Mouse (Mus musculus) forebrain, embryonic 11.5 days (tissue): Measurements from ENCODE around the gene Polr2g. TPM values are rescaled to one million over a fixed set of nuclear protein-coding genes. Genes with fewer than 3 reads are reported as not detected.

ENCODE experiments used
- ATAC-seq: fragments of 200-750 bp; cut with Nextera tagmentation; replicated peaks from 2 replicates; pipeline ENCODE4 v1.8.0; 2017; ENCODE audit warnings: moderate TSS enrichment; ENCODE audit not compliant: low FRiP score
- DNase-seq: peaks from one replicate; pipeline ENCODE4 v3.0.0-alpha.2; 2017; ENCODE audit warnings: low spot score
- H3K27ac ChIP-seq: fragments of 300-500 bp; sonication (generic); 2 replicates; pipeline ENCODE4 v1.5.1; 2014; ENCODE audit warnings: low read depth, low read length
- H3K27me3 ChIP-seq: fragments of 300-500 bp; sonication (generic); 2 replicates; pipeline ENCODE4 v1.6.1; 2014; ENCODE audit warnings: mild to moderate bottlenecking, low read length, mixed read lengths; ENCODE audit not compliant: control insufficient read depth, insufficient read depth
- H3K36me3 ChIP-seq: fragments of 300-500 bp; sonication (generic); 2 replicates; pipeline ENCODE4 v1.6.1; 2014; ENCODE audit warnings: mild to moderate bottlenecking, low read length, moderate library complexity, mixed read lengths; ENCODE audit not compliant: control insufficient read depth, insufficient read depth
- H3K4me1 ChIP-seq: fragments of 300-500 bp; sonication (generic); replicated peaks from 2 replicates; pipeline ENCODE4 v1.6.1; 2014; ENCODE audit warnings: low read length, mixed read lengths; ENCODE audit not compliant: control insufficient read depth, insufficient read depth
- H3K4me2 ChIP-seq: fragments of 300-500 bp; sonication (generic); 2 replicates; pipeline ENCODE4 v1.6.1; 2014; ENCODE audit warnings: low read depth, mild to moderate bottlenecking, low read length, moderate library complexity, mixed read lengths; ENCODE audit not compliant: severe bottlenecking
- H3K4me3 ChIP-seq: fragments of 300-500 bp; sonication (generic); 2 replicates; pipeline ENCODE4 v1.5.1; 2014; ENCODE audit warnings: low read depth, low read length
- H3K9ac ChIP-seq: fragments of 300-500 bp; sonication (generic); 2 replicates; pipeline ENCODE4 v1.6.1; 2014; ENCODE audit warnings: low read length
- H3K9me3 ChIP-seq: fragments of 300-500 bp; sonication (generic); 2 replicates; pipeline ENCODE4 v1.6.1; 2016; ENCODE audit warnings: low read length, mixed read lengths; ENCODE audit not compliant: control insufficient read depth
- WGBS: fragments of 180-500 bp; shearing (Covaris S2); extraction: QIAGEN DNeasy Blood & Tissue Kit; methylation state at CpG from one replicate; pipeline ENCODE4 v1.1.7; 2014; 5-methylcytosine and 5-hydroxymethylcytosine counted together
- polyA plus RNA-seq: library from polyadenylated mRNA; unstranded; fragments of >200 nt; fragmentation: Nextera tagmentation; extraction: Ambion mirVana; gene quantifications from 2 replicates; pipeline ENCODE4 v1.2.1, GENCODE M21; 2014

The Polr2g gene
- polyA plus RNA-seq, 1 experiment from 2014 or later, result 156 TPM

DNA sequence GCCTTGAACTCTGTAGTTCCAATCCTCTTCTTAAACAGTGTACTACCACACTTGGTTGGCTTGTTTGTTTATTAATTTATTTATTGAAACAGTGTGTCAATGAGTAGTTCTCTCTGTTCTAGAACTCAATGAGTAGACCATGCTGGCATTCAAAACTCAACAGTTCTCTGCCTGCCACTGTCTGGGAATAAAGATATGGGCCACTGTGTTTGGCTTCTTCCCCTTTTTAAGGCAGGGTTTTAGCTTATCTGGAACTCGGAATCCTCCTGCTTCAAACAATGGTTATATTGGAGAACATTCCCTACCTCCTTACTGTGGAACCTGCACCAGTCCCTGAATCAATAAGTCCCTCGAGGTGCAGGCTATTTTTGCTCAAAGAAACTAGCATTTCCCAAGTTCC lies 39.5 kb downstream of the Polr2g start:
- Histone ChIP-seq H3K9ac (no peak overlapping the region), H3K4me3 (no peak overlapping the region), H3K4me2 (no peak overlapping the region), H3K27ac (no peak overlapping the region), H3K4me1 (peaks cover 3% of the 10 kb centered on the region; the same call in 1 of the 2 replicates), H3K9me3 (no peaks in the 10 kb centered on the region), H3K36me3 (peaks cover 9% of the 10 kb centered on the region; the same call in 1 of the 2 replicates), H3K27me3 (no peaks in the 10 kb centered on the region)
- WGBS, result 89% methylated on average over 2 of the region's 2 CpGs
- ATAC-seq (no peak), DNase-seq (no peak)

DNA sequence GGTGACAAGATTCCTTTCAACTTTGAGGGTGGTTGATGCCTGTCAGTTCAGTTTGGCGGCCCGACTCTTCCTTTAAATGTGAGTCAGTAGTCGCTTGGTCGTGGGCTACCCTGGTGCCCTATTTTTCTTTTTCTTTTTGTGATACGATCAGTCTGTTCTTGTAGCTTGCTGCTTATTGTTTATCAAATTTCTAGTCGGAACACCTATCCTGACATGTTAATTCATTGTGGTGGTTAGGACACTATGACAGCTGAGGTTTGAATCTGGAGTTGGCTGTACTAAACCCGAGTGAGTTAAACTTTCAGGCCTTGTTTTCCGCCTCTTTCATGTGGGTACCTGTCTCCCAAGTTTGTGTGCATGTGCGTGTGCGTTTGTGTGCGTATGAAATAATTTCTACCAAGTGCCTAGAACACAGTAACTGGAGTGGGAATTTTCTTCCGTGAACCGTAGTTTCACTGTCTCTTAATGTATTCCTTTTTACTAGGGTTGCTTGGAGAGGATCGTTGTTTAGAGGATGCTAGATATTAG lies 40.8 kb downstream of the Polr2g start:
- 9% methylated on average over 14 of the region's 14 CpGs for WGBS
- Histone ChIP-seq H3K9me3 (no peaks in the 10 kb centered on the region), H3K4me2 (peak overlapping the region; percentile 76), H3K27me3 (no peaks in the 10 kb centered on the region), H3K4me3 (peak overlapping the region; percentile 95), H3K36me3 (peaks cover 3% of the 10 kb centered on the region; the same call in 1 of the 2 replicates), H3K27ac (no peak overlapping the region), H3K4me1 (peaks cover 3% of the 10 kb centered on the region; the same call in 1 of the 2 replicates), H3K9ac (peak overlapping the region; percentile 90)
- no peak for DNase-seq
- ATAC-seq, result no peak

DNA sequence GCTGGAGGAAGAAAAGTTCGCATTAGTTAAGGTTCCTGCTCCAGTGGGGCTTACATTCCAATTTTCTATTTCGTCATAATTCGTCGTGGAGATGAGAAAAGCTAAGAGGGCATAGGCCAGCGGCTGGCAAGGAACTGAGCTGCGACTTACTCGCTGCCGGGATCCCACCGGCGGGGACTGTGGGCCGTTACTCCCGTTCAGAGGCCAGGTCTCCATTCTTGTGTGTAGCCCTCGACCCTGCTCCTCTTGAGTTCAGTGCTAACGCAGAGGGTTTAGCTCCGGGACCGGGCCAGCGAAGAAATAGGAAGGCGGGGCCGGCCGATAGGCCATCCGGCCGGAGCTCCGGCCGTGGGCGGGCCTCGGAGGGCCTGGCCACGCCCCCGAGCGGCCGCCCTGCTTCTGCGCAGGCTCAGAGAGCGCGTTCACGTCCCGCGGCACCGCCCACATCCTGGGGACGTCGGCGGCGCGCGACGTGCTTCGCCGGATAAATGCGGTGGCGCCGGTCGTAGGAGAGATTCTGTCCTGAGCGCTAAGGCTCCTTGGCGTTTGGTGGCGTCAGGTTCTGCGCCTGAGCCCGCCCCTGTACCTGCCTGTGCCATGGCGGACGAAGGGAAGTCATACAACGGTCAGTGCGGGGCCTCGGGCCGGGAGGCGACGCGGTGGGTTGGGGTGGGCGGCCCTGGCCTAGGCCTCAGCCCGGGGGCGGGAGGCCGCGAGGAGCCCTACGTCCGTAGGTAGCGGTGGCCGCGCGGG lies 41.6 kb downstream of the Polr2g start, which contains the start of gene Nxf1:
TSS of gene Nxf1 (plus strand) at position 439 of the 753 bp plus-strand sequence.
- Histone ChIP-seq H3K27me3 (no peaks in the 10 kb centered on the region), H3K9ac (peak within 1 kb of the TSS; percentile 90), H3K4me2 (peak within 1 kb of the TSS; percentile 76), H3K4me1 (peaks cover 3% of the 10 kb centered on the region; the same call in 1 of the 2 replicates), H3K9me3 (no peaks in the 10 kb centered on the region), H3K4me3 (peak within 1 kb of the TSS; percentile 95), H3K27ac (peak within 1 kb of the TSS; percentile 63), H3K36me3 (peaks cover 3% of the 10 kb centered on the region; the same call in 1 of the 2 replicates)
- ATAC-seq (peak; percentile 94), DNase-seq (peak; percentile 96)
- WGBS, result under 1% methylated on average over 74 of the region's 75 CpGs

DNA sequence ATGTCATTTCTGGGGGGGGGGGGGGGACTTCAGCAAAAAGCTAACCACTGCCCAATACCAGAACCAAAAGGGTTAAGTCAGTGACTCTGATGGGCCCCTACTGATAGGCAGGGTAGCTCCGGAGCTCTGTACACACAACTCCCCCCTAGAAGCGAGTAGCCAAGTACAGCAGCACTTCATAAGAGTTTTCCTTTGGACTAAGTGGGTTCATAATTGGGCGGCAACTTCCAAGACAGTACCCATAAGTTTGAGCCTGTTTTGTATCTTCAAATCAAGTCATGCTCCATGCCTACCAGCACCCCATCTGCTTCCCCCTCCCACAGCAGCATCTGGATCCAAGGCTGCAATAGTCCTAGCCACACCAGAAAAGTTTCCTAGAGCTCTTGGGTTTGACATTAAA lies 42.7 kb downstream of the Polr2g start:
- Histone ChIP-seq H3K4me2 (no peak overlapping the region), H3K9ac (no peak overlapping the region), H3K27ac (no peak overlapping the region), H3K4me1 (peaks cover 3% of the 10 kb centered on the region; the same call in 1 of the 2 replicates), H3K4me3 (no peak overlapping the region), H3K27me3 (no peaks in the 10 kb centered on the region), H3K9me3 (no peaks in the 10 kb centered on the region), H3K36me3 (peaks cover 3% of the 10 kb centered on the region; the same call in 1 of the 2 replicates)
- 80% methylated on average over 3 of the region's 3 CpGs for WGBS
- ATAC-seq (no peak), DNase-seq (no peak)

DNA sequence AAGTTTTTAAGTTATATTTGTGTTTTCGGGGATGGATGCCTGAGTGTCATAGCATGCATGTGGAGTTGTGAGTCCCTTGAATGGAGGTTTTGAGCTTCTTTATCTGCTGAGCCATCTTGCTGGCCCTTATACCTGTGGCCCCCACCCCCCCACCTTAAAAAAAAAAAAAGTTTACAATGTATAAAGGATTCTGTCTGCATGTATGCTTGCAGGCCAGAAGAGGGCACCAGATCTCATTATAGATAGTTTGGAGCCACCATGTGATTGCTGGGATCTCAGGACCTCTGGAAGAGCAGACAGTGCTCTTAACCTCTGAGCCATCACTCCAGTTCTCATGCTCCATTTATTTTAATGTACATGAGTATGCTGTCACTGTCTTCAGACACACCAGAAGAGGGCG lies 51.0 kb downstream of the Polr2g start:
- no peak overlapping the region for H3K9ac ChIP-seq
- H3K36me3 ChIP-seq, result peaks cover 7% of the 10 kb centered on the region; the same call in 1 of the 2 replicates
- H3K27me3 ChIP-seq, result no peaks in the 10 kb centered on the region
- no peak overlapping the region for H3K4me3 ChIP-seq
- no peak for DNase-seq
- peaks cover 3% of the 10 kb centered on the region; the same call in 1 of the 2 replicates for H3K4me1 ChIP-seq
- WGBS, result 79% methylated on average over 2 of the region's 2 CpGs
- H3K9me3 ChIP-seq, result no peaks in the 10 kb centered on the region
- H3K27ac ChIP-seq, result no peak overlapping the region
- no peak overlapping the region for H3K4me2 ChIP-seq
- no peak for ATAC-seq

DNA sequence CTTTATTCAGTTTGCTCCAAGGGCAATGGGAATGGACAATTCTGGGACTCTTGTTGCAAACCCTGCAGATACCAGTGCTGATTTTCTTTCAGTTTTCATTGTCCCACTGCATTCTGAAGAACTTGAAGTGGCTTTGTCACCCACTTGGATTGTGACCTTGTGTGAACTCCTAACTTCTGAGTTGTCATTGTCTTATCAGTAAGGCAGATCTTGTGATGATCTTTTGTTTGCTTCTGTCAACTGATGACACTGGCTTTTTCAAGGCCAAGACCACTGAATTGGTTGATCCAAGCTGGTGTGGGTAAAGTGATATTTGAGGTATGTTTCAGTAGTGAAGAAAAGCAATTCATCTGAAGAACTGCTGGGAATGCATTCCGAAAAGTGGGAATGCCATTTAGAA lies 53.0 kb downstream of the Polr2g start:
- ATAC-seq, result no peak

More for the DNA sequence above, 53.0 kb downstream of the Polr2g start:
- DNase-seq, result no peak
- no peak overlapping the region for H3K4me2 ChIP-seq
- 92% methylated on average over 1 of the region's 1 CpGs for WGBS
- H3K9me3 ChIP-seq, result no peaks in the 10 kb centered on the region
- H3K9ac ChIP-seq, result no peak overlapping the region
- no peak overlapping the region for H3K27ac ChIP-seq
- H3K4me1 ChIP-seq, result peaks cover 12% of the 10 kb centered on the region
- peaks cover 7% of the 10 kb centered on the region; the same call in 1 of the 2 replicates for H3K36me3 ChIP-seq
- no peaks in the 10 kb centered on the region for H3K27me3 ChIP-seq
- H3K4me3 ChIP-seq, result no peak overlapping the region

Other genes starting within 250 kb of the Polr2g start
- gene Slc22a8, start 207.3 kb downstream of the Polr2g start, polyA plus RNA-seq, result 0.16 and 0.41 TPM in 2 replicates
- gene Slc22a6, start 180.5 kb downstream of the Polr2g start, polyA plus RNA-seq, result 0.13 and 0.36 TPM in 2 replicates
- 0.13 TPM in 1 of 2 replicates, not detected in the other for gene Chrm1, start 134.8 kb downstream of the Polr2g start, polyA plus RNA-seq
- 132 and 143 TPM in 2 replicates for gene Slc3a2, start 75.2 kb downstream of the Polr2g start, polyA plus RNA-seq
- gene Wdr74, start 62.8 kb downstream of the Polr2g start, polyA plus RNA-seq, result 79.5 and 89.2 TPM in 2 replicates
- gene 1700092M07Rik, start 57.9 kb downstream of the Polr2g start, polyA plus RNA-seq, result 2.3 and 3.1 TPM in 2 replicates
- gene Stx5a, start 57.2 kb downstream of the Polr2g start, polyA plus RNA-seq, result 88.4 and 93.8 TPM in 2 replicates
- gene Nxf1, start 41.5 kb downstream of the Polr2g start, polyA plus RNA-seq, result 238 and 247 TPM in 2 replicates
- 181 and 182 TPM in 2 replicates for gene Tmem223, start 27.6 kb downstream of the Polr2g start, polyA plus RNA-seq
- 38.9 and 49.8 TPM in 2 replicates for gene Tmem179b, start 24.1 kb downstream of the Polr2g start, polyA plus RNA-seq
- gene Taf6l, start 12.2 kb downstream of the Polr2g start, polyA plus RNA-seq, result 30.9 and 36.7 TPM in 2 replicates
- gene Zbtb3, start 4.0 kb upstream of the Polr2g start, polyA plus RNA-seq, result 5.4 and 5.9 TPM in 2 replicates
- 75.7 and 80.8 TPM in 2 replicates for gene Ttc9c, start 20.8 kb upstream of the Polr2g start, polyA plus RNA-seq
- gene Hnrnpul2, start 21.4 kb upstream of the Polr2g start, polyA plus RNA-seq, result 6.7 and 7.8 TPM in 2 replicates
- not detected in 2 replicates for gene AC129217.1, start 31.2 kb upstream of the Polr2g start, polyA plus RNA-seq
- gene Bscl2, start 38.9 kb upstream of the Polr2g start, polyA plus RNA-seq, result 55.0 and 56.3 TPM in 2 replicates
- 83.4 and 92.6 TPM in 2 replicates for gene Gng3, start 40.6 kb upstream of the Polr2g start, polyA plus RNA-seq
- 0.13 and 0.35 TPM in 2 replicates for gene Lrrn4cl, start 52.2 kb upstream of the Polr2g start, polyA plus RNA-seq
- 178 and 181 TPM in 2 replicates for gene Ubxn1, start 72.9 kb upstream of the Polr2g start, polyA plus RNA-seq
- gene Uqcc3, start 82.3 kb upstream of the Polr2g start, polyA plus RNA-seq, result 50.1 and 52.9 TPM in 2 replicates
- 110 and 112 TPM in 2 replicates for gene Lbhd1, start 85.2 kb upstream of the Polr2g start, polyA plus RNA-seq
- not detected in 2 replicates for gene Gm49403, start 85.4 kb upstream of the Polr2g start, polyA plus RNA-seq
- 124 and 131 TPM in 2 replicates for gene 1810009A15Rik, start 90.3 kb upstream of the Polr2g start, polyA plus RNA-seq
- not detected in 2 replicates for gene Gm49416, start 90.3 kb upstream of the Polr2g start, polyA plus RNA-seq
- gene Ints5, start 94.4 kb upstream of the Polr2g start, polyA plus RNA-seq, result 47.7 and 50.9 TPM in 2 replicates
- gene Ganab, start 99.5 kb upstream of the Polr2g start, polyA plus RNA-seq, result 119 and 120 TPM in 2 replicates
- 55.0 and 57.2 TPM in 2 replicates for gene B3gat3, start 121.8 kb upstream of the Polr2g start, polyA plus RNA-seq
- gene Rom1, start 130.8 kb upstream of the Polr2g start, polyA plus RNA-seq, result 1.7 and 1.8 TPM in 2 replicates
- gene Eml3, start 131.0 kb upstream of the Polr2g start, polyA plus RNA-seq, result 11.2 and 12.2 TPM in 2 replicates
- gene Mta2, start 143.3 kb upstream of the Polr2g start, polyA plus RNA-seq, result 62.6 and 63.2 TPM in 2 replicates
- 34.4 and 35.5 TPM in 2 replicates for gene Tut1, start 155.3 kb upstream of the Polr2g start, polyA plus RNA-seq
- gene Eef1g, start 168.5 kb upstream of the Polr2g start, polyA plus RNA-seq, result 467 and 472 TPM in 2 replicates
- gene Ahnak, start 190.7 kb upstream of the Polr2g start, polyA plus RNA-seq, result 7.1 and 7.3 TPM in 2 replicates